Mouse (Mus musculus) skeletal muscle tissue, postnatal 0 days (tissue): Measurements from ENCODE around the gene Tgif2lx2. TPM values are rescaled to one million over a fixed set of nuclear protein-coding genes. Genes with fewer than 3 reads are reported as not detected.

Experiments used
- polyA plus RNA-seq: library from polyadenylated mRNA; unstranded; fragments of >200 nt; fragmentation: Nextera tagmentation; extraction: Ambion mirVana; gene quantifications from 2 replicates; pipeline ENCODE4 v1.2.1, GENCODE M21; 2015

Gene Tgif2lx2
- polyA plus RNA-seq, result not detected in 2 replicates

DNA sequence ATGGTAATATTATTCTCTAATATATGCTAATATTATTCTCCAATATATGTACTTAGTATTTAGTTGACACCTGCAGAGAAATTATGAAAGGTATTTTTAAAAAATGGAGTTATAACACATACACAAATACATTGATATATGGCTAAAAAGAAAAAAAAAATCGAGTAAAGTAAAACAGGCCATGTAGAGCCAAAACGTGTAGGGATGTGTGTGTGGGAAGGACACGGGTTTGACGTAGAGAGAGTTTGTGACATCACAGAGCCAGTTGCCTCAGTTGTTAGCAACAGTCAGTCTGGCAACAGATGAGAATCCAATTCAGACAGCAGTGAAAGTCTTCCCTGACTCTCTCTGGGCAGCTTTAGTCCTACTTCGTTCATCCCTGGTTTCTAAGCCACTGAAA is at the start of gene Tgif2lx2:
Tgif2lx2 (plus strand) TSS at position 301 of the 400 bp plus-strand sequence.

Other genes starting within 250 kb of the Tgif2lx2 start
- gene Tgif2lx1, start 53.5 kb downstream of the Tgif2lx2 start, polyA plus RNA-seq, result not detected in 2 replicates